1 mouse cellular context compared by ENCODE assay signal in genomic region chr5:114731498-114731897, GRCm38 (mm10).
TF ChIP-seq lines count a peak whose summit lies in the region.

No protein-coding gene starts in this region.

TF ChIP-seq in C2C12, 6 proteins besides CTCF, POLR2A, EP300 and RAD21:
- TF ChIP-seq MYOD1 (IDR thresholded peaks at IDR 0.05; ENCODE audit: control insufficient read depth, insufficient read length, low read depth) (no peak), USF1 (IDR thresholded peaks at IDR 0.05; ENCODE audit: low read depth) (no peak), MAX (IDR thresholded peaks at IDR 0.05) (no peak), MYOG (IDR thresholded peaks at IDR 0.05; ENCODE audit: control insufficient read depth, extremely low read depth, insufficient read length) (no peak), FOSL1 (IDR thresholded peaks at IDR 0.05; ENCODE audit: insufficient read depth, low read length, poor library complexity, severe bottlenecking) (no peak), CEBPB (IDR thresholded peaks at IDR 0.05; ENCODE audit: low read depth) (no peak)
